Mouse (Mus musculus) kidney, postnatal 36 days (tissue): Measurements from ENCODE around the gene Sec63.

Source experiments
- DNase-seq, 2 experiments: peaks; one replicate each; pipeline ENCODE4 v3.0.0; 2021 to 2022; ENCODE audit warnings: mixed read lengths in 2 of 2

The Sec63 gene

DNA sequence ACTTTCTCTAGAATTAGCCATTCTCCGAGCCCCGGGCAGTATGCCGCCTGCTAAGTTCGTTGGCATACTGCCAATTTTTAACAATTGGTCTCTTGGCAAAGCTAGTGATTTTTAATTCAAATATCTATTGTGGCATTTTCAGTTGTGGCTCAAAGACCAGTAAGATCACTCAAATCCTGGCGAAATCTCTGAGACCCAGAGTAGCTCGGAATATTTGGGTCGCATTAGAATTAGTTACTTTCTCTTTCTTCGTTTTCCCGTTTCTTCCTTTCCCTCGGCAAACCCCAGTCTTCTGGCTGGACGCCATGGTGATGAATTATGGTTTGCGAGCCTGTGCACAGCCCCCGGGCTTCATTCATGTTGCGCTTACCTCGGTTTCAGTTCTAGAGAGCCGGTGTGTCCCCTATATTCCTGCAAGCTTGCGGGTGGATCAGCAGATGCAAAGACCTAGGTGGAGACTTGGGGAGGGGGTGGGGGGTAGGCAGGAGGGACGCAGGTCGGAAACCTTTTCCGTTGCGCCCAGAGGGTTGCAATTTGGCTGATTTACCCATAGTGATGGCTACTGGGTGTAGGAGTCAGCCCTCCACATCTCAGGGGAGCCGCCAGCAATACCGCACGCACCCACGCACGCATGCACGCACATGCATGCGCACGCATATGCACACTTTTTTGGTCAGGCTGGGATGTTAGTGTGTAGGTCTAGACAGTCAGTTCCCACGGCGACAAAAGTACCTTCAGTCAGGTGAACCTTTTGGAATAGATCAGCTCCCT, 102.5 kb downstream of the Sec63 start:
- DNase-seq = peak; percentile 38 to 55

DNA sequence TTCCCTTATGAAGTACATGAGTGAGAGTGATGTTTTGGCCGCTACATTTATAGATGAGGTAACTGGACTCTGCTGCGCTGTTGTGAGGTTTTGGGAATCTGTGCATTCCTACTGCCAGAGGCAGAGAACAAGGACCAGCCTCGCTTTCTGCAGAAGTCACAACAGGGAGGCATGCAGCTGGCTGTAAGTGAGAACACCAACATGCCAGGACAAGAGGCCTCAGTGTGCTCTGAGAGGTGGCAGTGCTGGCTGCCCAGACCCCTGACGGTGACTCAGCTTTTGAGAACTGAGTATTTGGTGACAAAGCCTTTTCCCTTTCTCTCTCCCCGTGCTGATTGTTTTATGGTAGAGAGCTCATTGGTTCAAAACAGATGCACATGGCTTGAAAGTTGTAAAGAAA, 103.4 kb downstream of the Sec63 start:
- no peak for DNase-seq

DNA sequence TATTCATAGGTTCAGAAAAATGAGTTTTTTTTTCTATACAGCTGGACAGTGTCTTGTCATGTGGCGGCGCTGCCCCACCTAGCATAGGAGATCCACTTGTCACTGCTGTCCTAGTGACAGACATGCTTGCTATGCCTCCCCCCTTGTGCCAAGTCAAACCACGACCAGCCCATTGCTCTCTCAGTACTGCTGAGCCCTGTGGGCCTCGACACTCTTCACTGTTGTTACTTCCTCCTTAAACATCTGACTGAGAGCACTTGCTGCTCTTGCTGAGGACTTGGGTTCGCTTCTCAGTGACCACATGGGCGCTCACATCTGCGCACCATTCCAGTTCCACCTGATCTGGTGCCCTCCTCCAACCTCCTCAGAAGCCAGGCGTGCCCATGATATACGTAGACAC, 107.1 kb downstream of the Sec63 start:
- no peak for DNase-seq

- no peak for DNase-seq
Measured at GRCm38 (mm10) chr10:42869467-42869866, 108.2 kb downstream of the Sec63 start.

DNA sequence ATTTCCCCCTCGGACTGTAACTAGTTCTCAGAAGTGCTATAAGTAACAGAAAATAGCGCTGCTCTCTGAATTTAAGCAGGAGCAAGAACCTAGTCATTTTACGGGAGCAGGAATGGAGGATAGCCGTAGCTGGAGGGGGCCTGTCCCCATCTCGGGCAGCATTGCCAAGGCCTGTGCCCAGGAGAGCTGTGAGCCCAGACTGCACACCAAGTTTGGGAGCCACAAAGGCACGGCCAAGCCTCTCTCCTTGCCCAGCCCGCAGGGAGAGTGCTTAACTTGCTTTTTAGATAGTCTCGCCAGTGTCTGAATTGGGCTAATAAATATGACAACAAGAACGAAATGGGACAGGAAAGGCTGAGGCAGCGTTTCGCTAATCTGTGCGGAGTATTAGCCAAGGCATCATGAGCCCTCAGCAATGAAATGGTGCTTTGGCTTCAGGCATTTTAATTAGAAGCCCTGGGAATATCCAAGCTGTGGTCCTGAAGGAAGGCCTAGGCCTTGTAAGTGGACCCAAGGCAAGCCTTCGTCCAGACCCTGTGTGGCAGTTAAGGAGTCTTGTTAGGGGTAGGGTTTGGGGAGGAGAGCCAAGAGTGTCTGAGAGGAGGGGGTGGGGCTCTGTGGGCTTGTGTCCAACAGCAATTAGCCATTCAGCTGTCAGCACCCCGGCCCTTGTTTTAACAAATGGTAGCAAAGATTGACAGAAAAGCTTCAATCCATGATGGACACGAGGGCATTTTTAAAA, 111.1 kb downstream of the Sec63 start:
- no peak for DNase-seq

DNA sequence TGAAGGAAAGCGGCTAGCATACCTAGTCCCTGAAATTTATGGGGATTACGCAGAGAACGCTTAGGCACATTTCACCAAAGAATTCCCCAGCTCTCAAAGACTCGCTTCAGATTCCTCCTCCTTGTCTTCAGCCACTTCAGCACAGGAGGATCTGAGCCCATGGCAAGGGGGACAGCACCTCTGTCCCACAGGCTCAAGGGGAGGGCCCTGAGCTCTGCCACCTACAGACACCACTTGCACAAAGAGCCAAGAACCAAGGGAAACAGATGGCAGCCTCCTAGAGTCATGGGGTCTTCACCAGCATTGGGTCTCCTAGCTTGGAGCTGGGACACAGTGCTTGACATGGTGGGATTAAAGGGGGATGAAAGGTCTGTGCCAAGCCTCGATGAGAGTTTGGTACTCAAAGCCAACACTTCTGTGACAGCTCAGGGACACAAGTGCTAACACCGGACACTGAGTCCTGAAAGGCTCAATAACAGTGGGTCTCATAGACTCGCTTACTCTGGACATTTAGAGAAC, 111.8 kb downstream of the Sec63 start:
- no peak for DNase-seq

DNA sequence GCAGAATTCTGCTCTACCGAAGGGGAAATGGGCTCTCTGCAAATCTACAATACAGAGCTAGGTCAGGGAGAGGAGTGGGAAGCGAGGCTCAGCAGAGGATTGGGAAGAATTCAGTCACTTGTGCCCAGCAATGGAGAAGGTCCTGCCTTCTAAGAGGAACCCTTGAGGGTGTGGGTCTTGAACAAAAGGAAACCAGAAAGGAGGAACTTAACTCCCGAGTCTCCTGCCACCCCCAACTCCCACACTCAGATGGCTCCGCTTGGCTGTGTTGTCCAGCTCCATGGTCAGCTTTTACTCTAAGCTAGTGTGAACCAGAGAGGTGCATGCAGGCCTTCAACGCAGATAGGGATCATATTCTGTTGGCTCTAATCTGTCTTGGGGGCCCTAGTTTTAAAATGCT, 114.9 kb downstream of the Sec63 start:
- no peak for DNase-seq

- no peak for DNase-seq
Measured at GRCm38 (mm10) chr10:42879269-42879681, 118.0 kb downstream of the Sec63 start.

- DNase-seq = no peak
Measured at GRCm38 (mm10) chr10:42879682-42880081, 118.4 kb downstream of the Sec63 start.
